Mouse (Mus musculus): ENCODE results near the gene Rtl1. TPM values are rescaled to one million over a fixed set of nuclear protein-coding genes. Genes with fewer than 3 reads are reported as not detected.

The Rtl1 gene
- polyA plus RNA-seq, 3 experiments from 2014 or later, result not detected

Other genes with a start within 250 kb of the Rtl1 start
- gene Dlk1, start 147.5 kb downstream of the Rtl1 start, polyA plus RNA-seq (2017; shearing (Covaris generic)), result not detected

All from inflammation-experienced regulatory T-cells, adult 6 months (primary cell).